Mouse (Mus musculus) small intestine, adult 2 months (tissue): Measurements from ENCODE around the gene Pdk1.

Source experiments
- CTCF ChIP-seq: fragments of 200-500 bp; IDR thresholded peaks from 2 replicates; pipeline ENCODE4 v1.5.1; 2012; ENCODE audit warnings: low read depth, mild to moderate bottlenecking, control low read depth, inconsistent platforms, low read length, moderate library complexity, mixed read lengths; ENCODE audit not compliant: insufficient replicate concordance, insufficient read length; ENCODE audit errors: extremely low read depth
- POLR2A ChIP-seq: fragments of 200-500 bp; IDR thresholded peaks from 2 replicates; pipeline ENCODE4 v1.6.1; 2012; ENCODE audit warnings: low read depth, mild to moderate bottlenecking, control low read depth, inconsistent platforms, low read length, moderate library complexity

DNA sequence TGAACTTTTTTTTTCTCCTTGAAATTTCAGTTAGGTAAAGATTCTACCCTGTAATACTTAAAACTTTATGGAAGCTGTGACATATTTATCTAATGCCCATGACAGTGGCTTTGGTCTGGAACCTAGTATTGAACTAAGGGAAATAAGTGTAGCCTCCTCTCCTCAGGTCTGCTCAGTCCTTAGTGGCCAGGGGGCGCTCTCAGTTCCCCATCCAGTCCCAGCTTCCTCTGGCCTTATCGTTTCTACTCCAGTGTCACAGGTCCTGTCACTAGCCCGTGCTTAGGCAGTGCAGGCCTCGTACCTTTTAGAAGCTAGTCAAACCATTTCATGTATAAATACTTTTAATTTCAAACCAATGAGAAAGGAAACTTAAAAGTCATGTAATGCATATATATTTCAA, 15.4 kb downstream of the Pdk1 start:
- TF ChIP-seq CTCF (no peak), POLR2A (no peak)
